Mouse (Mus musculus) CH12F3 (cell line): ENCODE results near the gene Il12rb1.

Experiments
- in situ Hi-C: fragments of 300-500 bp; cut with MboI; formaldehyde crosslinking; loops from 2 replicates; pipeline ENCODE4 v1.14.3; 2020; ENCODE audit warnings: low sequenced_read_pairs

The Il12rb1 gene

GRCm38 (mm10) chr8:70869601-70870041 is 61.4 kb downstream of the Il12rb1 start:
- in situ Hi-C loops, result no loop called here
